8 mouse cellular contexts compared by ENCODE assay signal in the genomic region with DNA sequence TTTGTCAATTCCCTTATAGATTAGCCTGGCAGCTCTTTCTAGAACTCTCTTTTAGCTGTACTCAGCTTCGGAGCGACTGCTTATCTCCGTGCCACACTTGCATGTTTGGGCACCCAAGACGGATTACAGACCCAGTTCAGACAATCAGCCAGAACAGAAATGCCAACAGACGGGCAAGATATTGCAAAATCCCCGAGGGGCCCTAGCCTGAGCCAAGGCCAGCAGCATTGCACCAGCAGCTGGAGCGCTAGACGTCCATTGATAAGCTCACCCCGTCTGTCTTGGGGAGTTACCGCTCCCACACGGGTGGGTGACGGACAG. TPM values are rescaled to one million over a fixed set of nuclear protein-coding genes. Genes with fewer than 3 reads are reported as not detected.
DNase-seq lines count a peak whose midpoint lies in the region; ATAC-seq and TF ChIP-seq lines count a peak whose summit lies in the region.
"Had no signal": no experiment of that assay in that cellular context is flagged by ENCODE, and none has a peak within 500 bp of the region (broad histone marks: within the 10 kb centered on the region; RNA-seq: fewer than 3 reads in every experiment).

No protein-coding gene starts in this region.

- peak overlapping the region; percentile 99 for H3K27ac ChIP-seq in liver, embryonic 15.5 days (replicated peaks)
- H3K27ac ChIP-seq in forebrain, embryonic 14.5 days (ENCODE audit: low read depth, low read length): no peak overlapping the region

- peaks cover 35% of the 10 kb centered on the region for H3K4me1 ChIP-seq in G1E (ENCODE audit: insufficient read depth, low read depth, low read length)
- H3K4me1 ChIP-seq in liver, embryonic 15.5 days (replicated peaks): peaks cover 51% of the 10 kb centered on the region
- H3K4me1 ChIP-seq in forebrain, embryonic 14.5 days (ENCODE audit: control insufficient read depth, insufficient read depth, low read length): no peaks in the 10 kb centered on the region

- no peaks in the 10 kb centered on the region for H3K9me3 ChIP-seq in G1E (replicated peaks)
- no peaks in the 10 kb centered on the region for H3K9me3 ChIP-seq in liver, embryonic 15.5 days (replicated peaks)
- no peaks in the 10 kb centered on the region for H3K9me3 ChIP-seq in forebrain, embryonic 14.5 days (replicated peaks; ENCODE audit: control insufficient read depth, low read length)

- H3K27me3 ChIP-seq in G1E (ENCODE audit: insufficient read depth, low read length): no peaks in the 10 kb centered on the region
- H3K27me3 ChIP-seq in liver, embryonic 15.5 days: no peaks in the 10 kb centered on the region
- no peaks in the 10 kb centered on the region for H3K27me3 ChIP-seq in forebrain, embryonic 14.5 days (replicated peaks; ENCODE audit: control insufficient read depth, insufficient read depth, low read length)

- peak overlapping the region; percentile 57 for H3K4me2 ChIP-seq in liver, embryonic 15.5 days
- H3K4me2 ChIP-seq in forebrain, embryonic 14.5 days (ENCODE audit: low read length): no peak overlapping the region

- DNase-seq in 416B (ENCODE audit: low read depth) (peak; percentile 55), G1E (ENCODE audit: low spot score) (peak; percentile 61)
- DNase-seq in c-Kit-positive CD71-positive TER-119-negative erythroid progenitor cells, embryonic 14.5 days (ENCODE audit: low read depth): peak; percentile 94
- DNase-seq in forebrain, embryonic 14.5 days (ENCODE audit: low spot score): no peak
- DNase-seq in left cerebral cortex, adult 9 months (ENCODE audit: low spot score in 2 of 2): no peak
- no peak for DNase-seq in layer of hippocampus, adult 18-20 months (ENCODE audit: low spot score in 2 of 2)

- TF ChIP-seq CTCF in G1E (IDR thresholded peaks at IDR 0.05; ENCODE audit: low read depth, low read length): no peak

- H3K9ac ChIP-seq in liver, embryonic 15.5 days: peak overlapping the region; percentile 47
- no peak overlapping the region for H3K9ac ChIP-seq in forebrain, embryonic 14.5 days (ENCODE audit: low read length)

- 13% methylated on average over 12 of the region's 12 CpGs for WGBS in liver, embryonic 15.5 days (ENCODE audit: insufficient replicate concordance)
- WGBS in forebrain, embryonic 14.5 days: 75% methylated on average over 12 of the region's 12 CpGs

- peak overlapping the region; percentile 71 for H3K4me3 ChIP-seq in G1E (ENCODE audit: low read depth, low read length)
- peak overlapping the region; percentile 17 for H3K4me3 ChIP-seq in liver, embryonic 15.5 days (replicated peaks)
- H3K4me3 ChIP-seq in forebrain, embryonic 14.5 days (ENCODE audit: low read depth, low read length): no peak overlapping the region

- peaks cover 25% of the 10 kb centered on the region for H3K36me3 ChIP-seq in G1E (replicated peaks)
- peaks cover 22% of the 10 kb centered on the region for H3K36me3 ChIP-seq in liver, embryonic 15.5 days (replicated peaks)
- H3K36me3 ChIP-seq in forebrain, embryonic 14.5 days (ENCODE audit: control insufficient read depth, insufficient read depth, low read length): peaks cover 21% of the 10 kb centered on the region

- ATAC-seq in G1E (ENCODE audit: extremely low read depth, insufficient number of reproducible peaks, low FRiP score, poor library complexity, severe bottlenecking): peak; percentile 78
- peak; percentile 89 for ATAC-seq in liver, embryonic 15.5 days (ENCODE audit: insufficient read depth)
- ATAC-seq in forebrain, embryonic 14.5 days: no peak
- ATAC-seq: lung, postnatal 0 days had no signal

RNA-seq across cellular contexts. Expression of a gene that starts 3.9 kb away (rescaled TPM):
- 83.9 and 177 TPM in 2 replicates for total RNA-seq in G1E (2014; fragmentation: Nextera tagmentation)
- 19.6 and 22.8 TPM in 2 replicates for total RNA-seq in G1E (2017)
- polyA plus RNA-seq in G1E (2012): 16.4 and 22.8 TPM in 2 replicates
- 10.1 and 12.0 TPM in 2 replicates for polyA plus RNA-seq in liver, embryonic 15.5 days (2015; fragmentation: Nextera tagmentation; extraction: Ambion mirVana)
- 15.8 and 22.0 TPM in 2 replicates for polyA plus RNA-seq in forebrain, embryonic 14.5 days (2014; fragmentation: Nextera tagmentation; extraction: Ambion mirVana)
- 100 to 1,000 TPM; 156 to 168 TPM for total RNA-seq in layer of hippocampus, adult 18-20 months (2021)

RNA-seq across cellular contexts. Expression of a gene that starts 11.8 kb away (rescaled TPM):
- total RNA-seq in G1E (2014; fragmentation: Nextera tagmentation): 2,238 and 2,249 TPM in 2 replicates
- total RNA-seq in G1E (2017): 1,317 and 1,403 TPM in 2 replicates
- polyA plus RNA-seq in G1E (2012): 213 and 677 TPM in 2 replicates
- polyA plus RNA-seq in liver, embryonic 15.5 days (2015; fragmentation: Nextera tagmentation; extraction: Ambion mirVana): 294 and 338 TPM in 2 replicates
- 455 and 505 TPM in 2 replicates for polyA plus RNA-seq in forebrain, embryonic 14.5 days (2014; fragmentation: Nextera tagmentation; extraction: Ambion mirVana)
- total RNA-seq in layer of hippocampus, adult 18-20 months (2021): 100 to 1,000 TPM; 493 to 505 TPM

RNA-seq across cellular contexts. Expression of a gene that starts 24.9 kb away (rescaled TPM):
- total RNA-seq in G1E (2014; fragmentation: Nextera tagmentation) (25.9 and 28.6 TPM in 2 replicates), G1E (2017) (36.4 and 43.0 TPM in 2 replicates)
- 27.1 and 28.8 TPM in 2 replicates for polyA plus RNA-seq in G1E (2012)
- 9.1 and 9.2 TPM in 2 replicates for polyA plus RNA-seq in liver, embryonic 15.5 days (2015; fragmentation: Nextera tagmentation; extraction: Ambion mirVana)
- polyA plus RNA-seq in forebrain, embryonic 14.5 days (2014; fragmentation: Nextera tagmentation; extraction: Ambion mirVana): 32.1 and 33.8 TPM in 2 replicates
- total RNA-seq in layer of hippocampus, adult 18-20 months (2021): 100 to 1,000 TPM; 104 to 106 TPM

Comparison
In these comparisons a context has a peak if more than half of its experiments do, and no peak if none do; other contexts are left out.
1. DNase-seq: peak in 416B (single experiment), G1E (single experiment) and c-Kit-positive CD71-positive TER-119-negative erythroid progenitor cells, embryonic 14.5 days (single experiment); none in forebrain, embryonic 14.5 days (single experiment), left cerebral cortex, adult 9 months (0 of 2) and layer of hippocampus, adult 18-20 months (0 of 2).